Mouse (Mus musculus) brain, adult 2 months (tissue): Measurements from ENCODE around the gene Rfx5.

Experiments
- DNase-seq: peaks from one replicate; pipeline ENCODE4 v3.0.0; 2011; ENCODE audit warnings: low read depth, low spot score

Gene Rfx5

DNA sequence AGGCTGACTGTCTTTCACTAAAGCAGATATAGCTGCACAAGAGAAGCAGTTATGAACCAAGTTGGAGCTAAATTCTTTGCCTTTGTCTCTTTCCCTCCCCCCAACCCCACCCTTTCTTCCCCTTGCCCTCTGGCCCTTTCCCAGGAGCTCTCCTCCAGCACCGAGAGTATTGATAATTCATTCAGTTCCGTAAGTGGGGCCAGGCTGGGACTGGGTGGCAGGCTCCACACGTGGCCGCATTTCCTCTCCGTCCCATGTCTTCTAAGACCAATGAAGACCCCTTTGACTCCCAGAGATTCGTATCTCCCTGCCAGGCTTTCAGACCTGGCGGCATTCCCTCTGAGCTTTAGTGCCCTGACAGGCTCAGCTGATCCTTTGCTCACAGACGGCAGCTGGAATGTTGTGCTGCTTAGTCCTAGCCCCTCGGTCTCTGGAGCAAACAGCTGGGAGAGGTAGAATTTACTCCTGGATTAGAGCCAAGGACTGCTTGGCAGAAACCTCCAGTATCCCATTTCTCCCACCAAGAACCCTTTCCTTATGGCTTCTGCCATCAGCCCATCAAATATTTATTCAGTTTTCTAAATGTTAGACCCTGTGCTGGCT lies 35.4 kb downstream of the Rfx5 start:
- no peak for DNase-seq

- DNase-seq: peak; percentile 82
These were observed 43.1 kb downstream of the Rfx5 start for GRCm38 (mm10) chr3:94996946-94997345.

DNA sequence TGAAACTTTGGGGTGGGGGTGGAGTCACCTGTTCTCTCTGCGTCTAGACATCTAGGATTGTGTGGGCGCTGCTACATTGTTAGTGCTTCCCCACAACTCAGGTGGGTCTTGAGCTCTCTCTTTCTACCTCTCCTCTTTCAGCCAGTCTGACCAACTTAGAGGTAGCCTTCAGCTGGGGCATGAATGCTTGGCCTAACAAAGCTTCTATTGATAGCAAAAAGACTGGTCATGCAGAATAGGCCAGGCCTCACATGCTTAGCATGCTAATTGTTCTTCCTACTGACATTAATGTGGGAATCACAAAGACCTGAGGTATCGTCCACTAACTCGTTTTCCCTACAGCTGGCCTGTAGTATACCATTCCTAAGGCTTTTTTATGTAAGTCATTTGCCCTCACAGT lies 48.7 kb downstream of the Rfx5 start:
- peak; percentile 55 for DNase-seq

- no peak for DNase-seq
These were observed 49.4 kb downstream of the Rfx5 start for GRCm38 (mm10) chr3:95003273-95003672.

DNA sequence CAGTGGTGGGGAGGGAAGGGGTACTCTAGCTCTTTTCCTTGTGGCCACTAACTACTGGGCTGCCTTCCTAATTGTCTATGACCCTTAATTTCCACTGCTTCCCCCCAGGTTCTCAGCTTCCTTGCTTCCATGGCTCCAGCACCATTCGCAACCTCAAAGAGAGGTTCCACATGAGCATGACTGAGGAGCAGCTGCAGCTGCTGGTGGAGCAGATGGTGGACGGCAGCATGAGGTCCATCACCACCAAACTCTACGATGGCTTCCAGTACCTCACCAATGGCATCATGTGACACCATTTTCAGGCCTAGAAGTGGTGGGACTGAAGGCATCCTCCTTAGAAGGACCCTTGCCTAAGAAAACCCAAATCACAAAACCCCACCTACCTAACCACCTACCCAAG lies 51.8 kb downstream of the Rfx5 start:
- DNase-seq: peak; percentile 44

DNA sequence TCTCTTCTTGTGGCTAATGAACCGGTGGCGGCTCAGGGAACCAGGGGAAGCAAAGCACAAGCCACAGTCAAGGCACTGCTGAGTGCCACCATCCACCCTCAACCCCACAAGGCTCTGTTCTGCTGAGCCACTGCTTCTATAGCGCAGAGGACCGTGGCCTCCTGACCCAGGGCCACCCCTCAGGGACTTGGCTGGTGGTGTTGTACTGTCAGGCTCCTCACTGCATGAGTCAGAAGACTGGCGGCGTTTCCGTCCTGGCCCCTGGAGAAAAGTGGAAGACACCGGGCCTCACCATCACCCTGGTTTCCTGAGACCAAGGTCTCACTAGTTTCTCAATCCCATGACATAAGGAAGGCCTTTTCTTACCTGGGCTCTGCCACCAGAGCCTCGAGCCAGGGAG lies 53.8 kb downstream of the Rfx5 start:
- DNase-seq: no peak

DNA sequence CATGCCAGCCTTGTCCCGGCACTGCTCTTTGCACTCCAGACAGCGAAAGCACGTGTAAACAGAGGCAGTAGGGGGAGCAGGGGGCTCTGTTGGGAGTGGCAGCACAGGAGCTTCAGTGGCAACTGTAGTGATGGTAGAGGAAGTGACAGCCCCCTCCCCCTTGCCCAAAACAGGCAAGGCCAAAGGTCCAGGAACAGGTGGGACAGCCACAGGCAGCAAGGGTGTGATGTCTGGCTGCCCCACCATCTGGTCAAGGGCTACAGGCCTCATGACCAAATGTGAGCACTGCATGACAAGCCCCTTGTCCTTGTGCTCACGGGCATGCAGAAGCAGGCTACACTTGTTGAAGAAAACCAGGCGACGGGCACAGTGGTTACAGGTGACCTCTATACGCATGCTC lies 56.5 kb downstream of the Rfx5 start:
- peak; percentile 31 for DNase-seq
